Mouse (Mus musculus) myocyte (in vitro differentiated cells): ENCODE measurements around the gene Reps2.

Source experiments
- MAX ChIP-seq: IDR thresholded peaks from one replicate; pipeline ENCODE4 v1.6.1; 2011; ENCODE audit warnings: low read depth, mild to moderate bottlenecking, control low read depth
- MYOG ChIP-seq, 3 experiments: IDR thresholded peaks; one replicate each; pipeline ENCODE4 v1.6.1; 2011; ENCODE audit warnings: control low read depth in 2 of 3, low read depth in 2 of 3, mild to moderate bottlenecking in 2 of 3; ENCODE audit not compliant: insufficient read length in 2 of 3, control insufficient read depth in 1 of 3, insufficient read depth in 1 of 3
- POLR2A ChIP-seq: IDR thresholded peaks from one replicate; pipeline ENCODE4 v1.6.1; 2011; ENCODE audit warnings: low read depth, mild to moderate bottlenecking, control low read depth, moderate library complexity; ENCODE audit not compliant: insufficient read length
- USF1 ChIP-seq: IDR thresholded peaks from one replicate; pipeline ENCODE4 v1.6.1; 2011; ENCODE audit warnings: low read depth, mild to moderate bottlenecking, control low read depth, moderate library complexity

- TF ChIP-seq MAX (no peak), POLR2A (no peak), MYOG (IDR thresholded peaks at IDR 0.05; ENCODE audit: control insufficient read depth in 1 of 3, insufficient read depth in 1 of 3, insufficient read length in 2 of 3, low read depth in 2 of 3) (no peak), USF1 (no peak)
These were observed 52.2 kb downstream of the Reps2 start for GRCm38 (mm10) chrX:162591005-162591801.
